Mouse (Mus musculus) left cerebral cortex, adult 6 months (tissue): ENCODE measurements around the gene Suds3. TPM values are rescaled to one million over a fixed set of nuclear protein-coding genes. Genes with fewer than 3 reads are reported as not detected.

Experiments
- long read RNA-seq, 2 experiments: library from polyadenylated mRNA; unstranded; transcript quantifications; one replicate each; pipeline ENCODE4 v2.0.0; 2019 to 2020
- polyA plus RNA-seq: library from polyadenylated mRNA; unstranded; fragments of <200 nt; fragmentation: Nextera tagmentation; gene quantifications from 2 replicates; pipeline ENCODE4 v1.2.3, GENCODE M21; 2021

Suds3 gene
- 9.4 and 68.5 TPM in 2 replicates for polyA plus RNA-seq
- long read RNA-seq, experiment 1, partial matches to known transcripts, result 12 of 55 reads
- long read RNA-seq, experiment 1, other reads (novel, unspliced or antisense), result 43 of 55 reads
- long read RNA-seq, experiment 2, partial matches to known transcripts, result 8 of 20 reads
- long read RNA-seq, experiment 2, other reads (novel, unspliced or antisense), result 12 of 20 reads

GRCm38 (mm10) chr5:117115836-117116366 lies at the start of gene Suds3:
Gene Suds3, minus strand, starts transcription at chr5:117116113.

GRCm38 (mm10) chr5:117119777-117120488 lies 4.0 kb upstream of the Suds3 start, which contains the start of gene Taok3:
Gene Taok3, plus strand, starts transcription at chr5:117120129.

Other genes starting within 250 kb of the Suds3 start
- 23.1 and 24.6 TPM in 2 replicates for gene Taok3, start 4.0 kb upstream of the Suds3 start, polyA plus RNA-seq
- 1,100 and 1,103 TPM in 2 replicates for gene Pebp1, start 171.5 kb upstream of the Suds3 start, polyA plus RNA-seq
- 0.14 and 0.40 TPM in 2 replicates for gene Vsig10, start 203.0 kb upstream of the Suds3 start, polyA plus RNA-seq
- gene Wsb2, start 241.2 kb upstream of the Suds3 start, polyA plus RNA-seq, result 71.2 and 88.7 TPM in 2 replicates